Mouse (Mus musculus) spleen, adult 2 months (tissue): ENCODE results near the gene Mrpl24.

ENCODE experiments used
- CTCF ChIP-seq: fragments of 200-500 bp; IDR thresholded peaks from 2 replicates; pipeline ENCODE4 v1.5.1; 2011; ENCODE audit warnings: mild to moderate bottlenecking, inconsistent platforms; ENCODE audit not compliant: insufficient read depth, insufficient read length, insufficient replicate concordance; ENCODE audit errors: extremely low read depth
- POLR2A ChIP-seq: fragments of 200-500 bp; IDR thresholded peaks from 2 replicates; pipeline ENCODE4 v1.6.1; 2011; ENCODE audit warnings: low read depth, low read length, inconsistent platforms

- TF ChIP-seq CTCF (no peak), POLR2A (no peak)
Measured at GRCm38 (mm10) chr3:87951946-87952345, 32.6 kb downstream of the Mrpl24 start.
